Mouse (Mus musculus) limb, embryonic 12.5 days (tissue): ENCODE measurements around the gene Nkain4. TPM values are rescaled to one million over a fixed set of nuclear protein-coding genes. Genes with fewer than 3 reads are reported as not detected.

Experiments
- ATAC-seq: fragments of 200-750 bp; cut with Nextera tagmentation; 2 replicates; pipeline ENCODE4 v1.8.0; 2017; ENCODE audit warnings: low read depth, moderate TSS enrichment; ENCODE audit not compliant: insufficient number of reproducible peaks, insufficient read depth, low FRiP score, low TSS enrichment
- H3K27ac ChIP-seq: fragments of 300-500 bp; sonication (generic); 2 replicates; pipeline ENCODE4 v1.5.1; 2016; ENCODE audit warnings: mild to moderate bottlenecking, moderate library complexity
- H3K27me3 ChIP-seq: fragments of 300-500 bp; sonication (generic); 2 replicates; pipeline ENCODE4 v1.6.1; 2016; ENCODE audit warnings: mild to moderate bottlenecking, moderate library complexity
- H3K36me3 ChIP-seq: fragments of 300-500 bp; sonication (generic); 2 replicates; pipeline ENCODE4 v1.6.1; 2016; ENCODE audit warnings: mild to moderate bottlenecking, moderate library complexity
- H3K4me1 ChIP-seq: fragments of 300-500 bp; sonication (generic); replicated peaks from 2 replicates; pipeline ENCODE4 v1.6.1; 2016
- H3K4me2 ChIP-seq: fragments of 300-500 bp; sonication (generic); 2 replicates; pipeline ENCODE4 v1.6.1; 2016; ENCODE audit warnings: mild to moderate bottlenecking, moderate library complexity
- H3K4me3 ChIP-seq: fragments of 300-500 bp; sonication (generic); replicated peaks from 2 replicates; pipeline ENCODE4 v1.5.1; 2016; ENCODE audit warnings: mild to moderate bottlenecking
- H3K9ac ChIP-seq: fragments of 300-500 bp; sonication (generic); replicated peaks from 2 replicates; pipeline ENCODE4 v1.6.1; 2016; ENCODE audit warnings: mild to moderate bottlenecking, moderate library complexity
- H3K9me3 ChIP-seq: fragments of 300-500 bp; sonication (generic); 2 replicates; pipeline ENCODE4 v1.6.1; 2016; ENCODE audit warnings: mild to moderate bottlenecking, moderate library complexity
- WGBS: fragments of 180-500 bp; shearing (Covaris S2); methylation state at CpG from one replicate; pipeline ENCODE4 v1.1.7; 2016; 5-methylcytosine and 5-hydroxymethylcytosine counted together
- microRNA-seq: library from miRNA; unstranded; fragments of <30 nt; microRNA quantifications from one replicate; pipeline ENCODE4, GENCODE M21; 2017
- polyA plus RNA-seq: library from polyadenylated mRNA; unstranded; fragments of >200 nt; fragmentation: Nextera tagmentation; extraction: Ambion mirVana; gene quantifications from 2 replicates; pipeline ENCODE4 v1.2.1, GENCODE M21; 2016

Nkain4 gene
- polyA plus RNA-seq, 1 experiment from 2014 or later = 6.0 TPM

DNA sequence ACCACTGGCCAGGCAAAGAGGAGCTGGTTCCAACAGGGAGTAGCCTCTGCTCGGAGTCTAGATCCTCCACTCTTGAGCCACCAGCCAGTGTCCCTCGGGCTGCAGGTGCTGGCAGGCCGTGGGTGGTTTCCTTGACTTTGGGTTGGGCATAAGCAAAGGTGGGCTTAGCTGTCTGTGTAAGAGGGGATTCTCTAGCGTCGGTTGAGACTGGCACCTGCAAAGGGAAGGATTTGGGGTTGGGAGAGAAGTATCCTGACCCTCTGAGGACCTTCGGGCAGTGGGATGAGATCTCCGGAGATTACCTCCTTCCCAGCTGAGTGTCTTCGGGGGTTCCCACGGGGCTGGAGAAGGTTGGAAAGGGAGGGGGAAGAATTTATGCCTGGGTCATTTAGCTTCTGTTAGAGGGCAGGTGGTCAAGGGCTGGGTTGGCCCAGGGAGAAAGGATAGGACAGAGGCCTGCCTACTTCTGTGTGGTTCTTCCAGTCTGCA is 62.6 kb downstream of the Nkain4 start:
- no peak overlapping the region for H3K9ac ChIP-seq
- H3K4me1 ChIP-seq = peaks cover 24% of the 10 kb centered on the region
- 8% methylated on average over 9 of the region's 9 CpGs for WGBS
- H3K27me3 ChIP-seq = peaks cover 100% of the 10 kb centered on the region
- no peaks in the 10 kb centered on the region for H3K36me3 ChIP-seq
- no peaks in the 10 kb centered on the region for H3K9me3 ChIP-seq
- no peak overlapping the region for H3K4me2 ChIP-seq
- H3K4me3 ChIP-seq = no peak overlapping the region
- H3K27ac ChIP-seq = no peak overlapping the region
- no peak for ATAC-seq

DNA sequence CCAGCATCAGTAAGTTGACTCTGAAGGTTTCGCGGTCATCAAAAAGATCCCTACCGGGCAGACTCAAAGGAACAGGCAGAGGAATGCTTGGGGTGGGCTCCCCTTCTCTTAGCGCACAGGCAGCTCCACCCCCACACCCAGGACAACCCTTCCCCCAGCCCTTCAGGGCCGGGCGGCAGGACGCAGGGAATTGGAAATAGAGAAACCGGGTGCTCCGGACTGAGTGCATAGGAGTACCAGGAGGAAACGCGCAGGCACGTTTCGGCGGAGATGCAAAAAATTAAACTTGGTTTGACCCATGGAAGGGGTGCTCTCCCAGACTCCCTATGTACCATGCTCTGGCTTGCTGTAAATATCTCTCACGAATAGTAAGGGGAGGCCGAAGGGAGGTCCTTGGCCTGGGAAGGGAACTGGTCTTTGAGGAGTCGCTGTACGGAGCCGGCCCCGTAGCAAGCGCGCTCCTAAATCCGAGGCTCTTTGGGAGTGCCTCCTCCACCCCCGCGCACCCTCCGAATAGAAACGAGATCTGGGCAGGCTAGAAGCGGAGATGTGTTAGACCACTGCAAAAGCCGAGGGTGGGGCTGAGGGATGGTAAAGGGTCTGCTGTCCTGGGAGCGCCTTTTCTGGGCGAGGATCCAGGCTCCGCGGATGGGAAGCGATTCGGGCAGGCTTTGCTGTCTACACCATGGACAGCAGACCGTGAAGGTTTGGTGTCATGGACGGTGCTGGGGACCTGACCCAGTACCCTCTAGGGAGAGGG is 63.2 kb downstream of the Nkain4 start:
- Histone ChIP-seq H3K36me3 (no peaks in the 10 kb centered on the region), H3K4me1 (peaks cover 24% of the 10 kb centered on the region), H3K9me3 (no peaks in the 10 kb centered on the region), H3K9ac (no peak overlapping the region), H3K27ac (no peak overlapping the region), H3K4me2 (0 out of 2 replicates have a peak overlapping the region, but pooled peaks have one; percentile 13), H3K27me3 (peaks cover 100% of the 10 kb centered on the region), H3K4me3 (peak overlapping the region; percentile 4; the same call in 1 of the 2 replicates)
- under 1% methylated on average over 37 of the region's 37 CpGs for WGBS
- no peak for ATAC-seq

DNA sequence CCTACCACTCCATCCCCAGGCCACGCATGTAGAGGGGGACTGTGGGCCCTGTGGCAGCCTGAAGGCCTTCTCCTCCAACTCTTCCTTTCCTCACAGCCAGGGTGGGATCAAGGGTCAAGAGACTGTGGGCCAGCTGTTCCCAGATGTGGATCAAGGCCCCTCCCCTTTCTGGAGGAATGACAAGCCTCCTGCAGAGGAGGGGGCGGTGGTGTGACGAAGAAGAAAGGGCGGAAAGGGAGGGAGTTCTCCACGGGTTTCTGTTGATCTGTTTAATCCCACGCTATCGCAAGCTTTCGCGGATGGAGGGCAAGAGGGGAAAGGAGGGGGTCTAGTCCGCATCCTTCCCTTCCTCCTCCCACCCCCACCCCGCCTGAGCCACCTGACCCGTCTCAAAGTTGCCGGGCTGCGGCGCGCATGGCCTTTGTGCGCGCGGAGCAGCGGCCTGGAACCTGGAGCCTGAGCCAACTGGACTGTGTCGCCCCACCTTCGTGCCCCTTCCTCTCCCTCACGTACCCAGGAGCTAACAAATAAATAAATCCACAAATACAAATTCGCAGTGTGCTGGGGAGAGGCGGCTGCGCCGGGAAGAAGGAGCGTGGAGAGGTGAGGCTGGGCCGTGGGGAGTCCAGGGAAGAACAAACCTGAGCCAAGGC is 64.0 kb downstream of the Nkain4 start:
- Histone ChIP-seq H3K9me3 (no peaks in the 10 kb centered on the region), H3K4me3 (peak overlapping the region; percentile 4; the same call in 1 of the 2 replicates), H3K27ac (no peak overlapping the region), H3K27me3 (peaks cover 98% of the 10 kb centered on the region), H3K4me1 (peaks cover 24% of the 10 kb centered on the region), H3K4me2 (peak overlapping the region; percentile 13; the same call in 1 of the 2 replicates), H3K36me3 (no peaks in the 10 kb centered on the region), H3K9ac (no peak overlapping the region)
- WGBS = 2% methylated on average over 27 of the region's 29 CpGs
- no peak for ATAC-seq

DNA sequence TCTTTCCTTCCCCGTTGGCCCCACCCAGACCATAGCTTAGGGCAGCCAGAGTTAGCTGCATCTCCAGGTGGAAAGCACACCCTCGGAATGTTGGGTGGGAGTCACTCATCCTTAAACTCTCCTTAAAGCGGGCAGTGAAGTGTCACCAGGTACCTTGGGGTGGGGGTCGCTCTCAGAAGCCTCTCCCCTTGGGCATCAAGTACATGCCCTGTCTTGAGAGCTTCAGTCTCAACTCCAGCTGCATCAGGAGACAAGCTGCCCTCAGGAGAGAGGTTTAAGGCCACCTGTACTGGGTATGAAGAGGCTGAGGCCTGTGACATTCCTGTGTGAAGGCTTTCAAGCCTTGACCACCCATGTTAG is 64.6 kb downstream of the Nkain4 start:
- peaks cover 98% of the 10 kb centered on the region for H3K27me3 ChIP-seq
- no peaks in the 10 kb centered on the region for H3K9me3 ChIP-seq
- ATAC-seq = no peak
- no peak overlapping the region for H3K9ac ChIP-seq
- WGBS = 29% methylated on average over 4 of the region's 4 CpGs
- H3K27ac ChIP-seq = no peak overlapping the region
- no peaks in the 10 kb centered on the region for H3K36me3 ChIP-seq
- no peak overlapping the region for H3K4me2 ChIP-seq
- peaks cover 24% of the 10 kb centered on the region for H3K4me1 ChIP-seq
- no peak overlapping the region for H3K4me3 ChIP-seq

DNA sequence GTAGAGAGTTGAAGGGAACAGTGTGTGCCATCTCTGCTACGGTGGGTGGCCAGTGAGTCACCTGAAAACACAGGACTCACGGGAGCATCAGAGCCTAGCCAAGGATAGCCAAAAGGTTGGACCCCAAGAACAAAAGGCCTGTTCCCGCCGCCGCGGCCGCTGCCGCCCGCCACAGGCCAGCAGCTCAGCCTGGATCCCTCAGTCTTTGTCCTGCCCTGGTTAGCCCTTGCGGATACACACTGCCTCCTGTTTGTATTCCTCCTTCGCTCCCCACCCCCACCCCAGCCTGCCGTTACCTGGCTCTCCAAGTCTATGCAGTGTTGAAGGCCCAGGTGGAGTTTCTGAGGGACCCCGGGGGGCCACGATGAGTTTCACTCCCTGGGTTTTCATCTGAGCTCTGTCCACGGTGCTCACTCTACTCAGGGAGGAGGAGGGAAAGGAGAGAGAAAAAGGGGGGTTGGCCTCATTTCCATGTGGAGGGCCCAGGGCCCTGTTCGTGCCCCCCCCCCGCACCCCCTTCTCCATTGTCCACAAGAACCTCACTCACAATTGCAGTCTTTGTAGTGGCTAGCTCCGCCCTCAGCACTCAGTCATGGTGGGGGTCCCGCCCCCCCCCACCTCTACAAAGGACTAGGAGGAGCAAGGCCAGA is 65.1 kb downstream of the Nkain4 start:
- Histone ChIP-seq H3K9ac (no peak overlapping the region), H3K36me3 (no peaks in the 10 kb centered on the region), H3K4me3 (no peak overlapping the region), H3K27ac (no peak overlapping the region), H3K9me3 (no peaks in the 10 kb centered on the region), H3K4me2 (no peak overlapping the region), H3K4me1 (peaks cover 20% of the 10 kb centered on the region), H3K27me3 (peaks cover 97% of the 10 kb centered on the region)
- 14% methylated on average over 18 of the region's 19 CpGs for WGBS
- no peak for ATAC-seq

DNA sequence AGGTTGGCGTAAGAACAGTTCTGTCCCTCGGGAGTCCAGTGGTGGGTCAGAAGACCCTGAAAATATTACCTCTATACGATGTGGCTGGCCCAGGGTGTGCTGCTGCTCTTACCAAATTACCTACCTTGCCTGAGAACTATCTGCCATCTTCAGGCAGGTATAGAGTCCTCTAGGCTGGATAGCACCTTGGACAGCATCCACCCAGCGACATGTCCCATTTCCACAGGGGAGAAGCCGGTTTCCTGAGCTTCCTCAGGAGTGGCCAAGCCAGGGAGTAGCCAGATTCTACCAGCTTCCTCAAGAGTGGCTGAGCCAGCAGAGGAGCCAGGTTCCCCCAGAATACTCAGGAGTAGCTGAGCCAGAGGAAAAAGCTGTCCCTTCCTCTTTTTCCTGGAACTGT is 69.2 kb downstream of the Nkain4 start:
- no peaks in the 10 kb centered on the region for H3K9me3 ChIP-seq
- no peaks in the 10 kb centered on the region for H3K36me3 ChIP-seq
- no peak overlapping the region for H3K4me2 ChIP-seq
- no peaks in the 10 kb centered on the region for H3K4me1 ChIP-seq
- no peak overlapping the region for H3K9ac ChIP-seq
- no peak for ATAC-seq
- H3K27me3 ChIP-seq = peaks cover 56% of the 10 kb centered on the region
- WGBS = 63% methylated on average over 5 of the region's 5 CpGs
- no peak overlapping the region for H3K27ac ChIP-seq
- H3K4me3 ChIP-seq = no peak overlapping the region

Small RNAs within 50 kb of the gene (microRNA-seq; reads per million reads assigned to microRNA genes)
- gene Mir124a-3 = not detected

Other genes with a start within 250 kb of the Nkain4 start
- 36.1 and 38.2 TPM in 2 replicates for gene Dido1, start 244.7 kb downstream of the Nkain4 start, polyA plus RNA-seq
- gene Gid8, start 244.6 kb downstream of the Nkain4 start, polyA plus RNA-seq = 60.7 and 60.9 TPM in 2 replicates
- 0.45 and 0.52 TPM in 2 replicates for gene Slc17a9, start 229.4 kb downstream of the Nkain4 start, polyA plus RNA-seq
- not detected in 2 replicates for gene Bhlhe23, start 177.8 kb downstream of the Nkain4 start, polyA plus RNA-seq
- 77.1 and 78.5 TPM in 2 replicates for gene Ythdf1, start 33.8 kb downstream of the Nkain4 start, polyA plus RNA-seq
- not detected in 2 replicates for gene Birc7, start 25.7 kb downstream of the Nkain4 start, polyA plus RNA-seq
- gene Arfgap1, start 12.5 kb upstream of the Nkain4 start, polyA plus RNA-seq = 109 and 113 TPM in 2 replicates
- 0.64 and 0.68 TPM in 2 replicates for gene Col20a1, start 31.8 kb upstream of the Nkain4 start, polyA plus RNA-seq
- gene Chrna4, start 88.8 kb upstream of the Nkain4 start, polyA plus RNA-seq = 0.97 and 1.4 TPM in 2 replicates
- gene Kcnq2, start 180.6 kb upstream of the Nkain4 start, polyA plus RNA-seq = 0.26 and 0.46 TPM in 2 replicates
- gene Eef1a2, start 202.3 kb upstream of the Nkain4 start, polyA plus RNA-seq = 0.10 TPM in 1 of 2 replicates, not detected in the other
- 424 and 433 TPM in 2 replicates for gene Ppdpf, start 232.5 kb upstream of the Nkain4 start, polyA plus RNA-seq
- gene Ptk6, start 248.1 kb upstream of the Nkain4 start, polyA plus RNA-seq = not detected in 2 replicates